Mouse (Mus musculus) ES-E14 (cell line): ENCODE measurements at regions not wholly inside any gene's neighbourhood (a gene's known extent, or its start where the extent isn't known, plus 50 kb on each side); places are given as distances from the start of the nearest gene placed in this dataset.

ENCODE experiments used
- CHD2 ChIP-seq: IDR thresholded peaks from 2 replicates; pipeline ENCODE4 v1.6.1; 2014; ENCODE audit warnings: mild to moderate bottlenecking, low read depth, low read length, inconsistent platforms
- HCFC1 ChIP-seq: IDR thresholded peaks from 2 replicates; pipeline ENCODE4 v1.6.1; 2012; ENCODE audit warnings: low read length, inconsistent platforms, borderline replicate concordance; ENCODE audit not compliant: insufficient read depth
- MAFK ChIP-seq: IDR thresholded peaks from 2 replicates; pipeline ENCODE4 v1.6.1; 2014; ENCODE audit warnings: mild to moderate bottlenecking, low read depth, low read length, inconsistent platforms; ENCODE audit not compliant: insufficient read depth
- ZC3H11A ChIP-seq: IDR thresholded peaks from 2 replicates; pipeline ENCODE4 v1.6.1; 2012; ENCODE audit warnings: low read depth, mild to moderate bottlenecking, inconsistent platforms, low read length, borderline replicate concordance
- ZNF384 ChIP-seq: IDR thresholded peaks from 2 replicates; pipeline ENCODE4 v1.6.1; 2012; ENCODE audit warnings: low read depth, low read length, inconsistent platforms

GRCm38 (mm10) chr19:60040721-60041120 is 97.3 kb upstream of the Rab11fip2 start:
- TF ChIP-seq ZNF384 (no peak), HCFC1 (no peak), ZC3H11A (no peak), CHD2 (no peak), MAFK (no peak)
